Mouse (Mus musculus) layer of hippocampus, adult 8-10 months (tissue): ENCODE data around the gene L3mbtl4. TPM values are rescaled to one million over a fixed set of nuclear protein-coding genes. Genes with fewer than 3 reads are reported as not detected.

Experiments used
- DNase-seq, 2 experiments: peaks; one replicate each; pipeline ENCODE4 v3.0.0; 2022; ENCODE audit warnings: low spot score in 2 of 2
- total RNA-seq, 4 experiments: library from RNA; stranded (reverse); gene quantifications; 2 replicates each; pipeline ENCODE4 v1.2.4; 2022

The L3mbtl4 gene
- total RNA-seq, 4 experiments from 2014 or later, result 0.68 to 1.1 (median 0.85) TPM

DNA sequence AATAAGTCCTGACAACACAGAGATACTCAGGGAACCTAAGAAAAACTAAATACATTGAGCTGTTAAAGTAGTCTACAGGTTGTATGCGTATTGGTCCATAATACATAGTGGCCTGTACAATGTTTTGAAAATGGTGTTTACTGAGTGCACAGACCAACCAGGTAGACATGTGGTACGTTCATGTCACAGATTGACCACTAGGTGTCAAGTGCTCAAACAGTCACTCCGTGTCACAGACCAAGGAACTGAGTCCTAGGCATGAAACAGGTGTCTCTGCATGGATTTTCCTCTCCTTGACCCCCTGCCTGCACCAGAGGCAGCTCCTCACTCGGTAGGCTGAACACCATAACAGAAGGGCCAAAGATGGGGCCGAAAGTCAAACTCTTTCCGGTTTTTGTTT lies 366.6 kb downstream of the L3mbtl4 start:
- DNase-seq, result no peak

DNA sequence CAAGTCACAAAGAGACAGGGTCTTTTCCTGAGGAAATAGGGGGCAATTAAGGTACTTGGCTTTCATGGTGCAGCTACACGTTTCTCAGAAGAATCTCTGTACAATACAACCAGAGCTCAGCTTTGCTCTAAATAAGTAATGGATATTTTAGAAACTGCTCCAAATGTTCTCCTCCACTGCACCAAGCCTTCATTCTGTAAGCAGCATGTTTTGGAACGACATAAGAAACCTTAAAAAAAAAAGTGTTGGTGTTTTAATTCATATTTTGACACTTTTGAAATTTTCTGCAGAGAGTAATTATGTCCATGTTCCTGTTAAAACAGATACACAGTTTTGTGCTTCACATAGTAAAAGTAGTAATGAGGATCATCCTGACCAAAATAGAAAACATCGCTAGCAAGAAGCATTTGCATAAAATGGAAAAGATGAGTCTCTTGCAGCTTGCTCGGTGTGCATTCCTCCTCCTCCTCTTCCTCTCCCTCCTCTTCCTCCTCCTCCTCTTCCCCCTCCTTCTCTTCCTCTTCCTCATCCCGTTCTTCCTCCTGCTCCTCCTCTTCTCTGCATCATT lies 369.0 kb downstream of the L3mbtl4 start:
- DNase-seq, result no peak

DNA sequence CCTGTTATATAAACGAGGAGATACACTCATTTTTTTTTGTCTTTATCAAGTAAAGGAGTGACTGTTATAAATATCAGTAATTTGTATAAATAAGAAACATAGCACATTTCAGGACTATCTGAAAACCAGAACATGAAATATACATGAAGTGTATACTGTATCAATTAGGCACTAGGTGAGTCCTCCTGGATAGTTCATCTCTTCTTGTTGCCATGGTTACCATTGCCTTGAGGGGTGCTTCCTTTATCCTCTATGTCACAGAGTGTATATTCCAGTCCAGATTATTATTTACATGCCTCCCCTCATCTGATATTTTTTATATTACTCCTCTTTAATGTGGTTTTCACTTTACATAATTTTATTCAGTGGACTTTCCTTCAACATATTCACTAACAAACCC lies 392.9 kb downstream of the L3mbtl4 start:
- no peak for DNase-seq

DNA sequence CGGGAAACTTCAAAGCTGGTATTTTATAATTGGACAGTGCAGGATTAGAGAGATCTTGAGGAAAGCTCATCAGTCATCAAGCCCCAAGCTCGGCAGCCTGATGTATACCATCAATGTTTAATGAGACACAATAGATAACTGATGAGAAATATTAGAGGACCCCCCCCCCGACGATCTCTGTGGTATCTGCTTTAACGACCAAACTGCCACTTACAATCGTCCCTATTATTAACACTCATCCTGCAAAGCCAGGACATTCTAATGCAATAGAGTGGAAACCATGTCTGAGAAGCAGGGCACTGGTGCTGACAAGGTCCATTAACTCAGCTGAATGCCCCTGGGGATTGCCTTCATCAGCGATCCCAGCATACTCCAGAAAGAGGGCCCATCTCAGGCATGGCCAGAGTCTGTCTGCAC lies 398.5 kb downstream of the L3mbtl4 start:
- DNase-seq, result no peak

DNA sequence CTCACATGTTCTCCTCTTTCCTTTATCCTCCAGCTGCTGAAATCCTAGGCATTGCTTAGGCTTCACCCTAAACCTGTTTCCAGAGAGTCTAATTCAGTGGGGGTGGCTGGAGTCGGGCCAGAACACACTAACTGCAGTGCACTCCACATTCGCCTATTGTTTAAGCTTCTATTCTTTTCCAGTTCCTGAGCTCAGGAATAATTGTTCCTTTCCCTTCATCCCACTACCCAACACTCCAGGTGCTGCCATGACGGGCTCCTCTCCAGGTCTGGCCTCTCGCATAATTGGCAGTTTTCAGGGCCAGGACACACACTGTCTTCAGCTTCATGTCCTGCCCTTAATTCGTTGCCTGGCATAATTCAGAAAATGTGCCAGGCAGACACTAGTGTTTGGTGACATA lies 437.1 kb downstream of the L3mbtl4 start:
- DNase-seq, result no peak

DNA sequence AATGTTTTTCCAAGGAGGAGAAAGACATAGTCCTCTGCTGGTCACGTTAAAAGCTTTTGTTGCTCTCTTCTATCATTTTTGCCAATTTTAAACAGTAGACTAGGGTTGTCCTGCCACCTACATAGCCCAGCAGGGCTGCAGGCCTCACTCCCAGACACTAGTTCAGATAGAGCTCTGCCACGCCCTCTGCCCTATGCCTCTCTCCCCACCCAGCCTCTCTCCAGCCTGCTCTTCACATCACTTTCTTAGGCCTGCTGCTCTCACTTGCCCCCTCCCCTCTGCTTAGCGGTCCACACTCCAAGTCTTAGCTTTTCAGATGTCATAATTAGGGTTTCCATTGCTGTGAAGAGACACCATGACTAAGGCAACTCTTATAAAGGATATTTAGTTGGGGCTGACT lies 437.8 kb downstream of the L3mbtl4 start:
- no peak for DNase-seq

DNA sequence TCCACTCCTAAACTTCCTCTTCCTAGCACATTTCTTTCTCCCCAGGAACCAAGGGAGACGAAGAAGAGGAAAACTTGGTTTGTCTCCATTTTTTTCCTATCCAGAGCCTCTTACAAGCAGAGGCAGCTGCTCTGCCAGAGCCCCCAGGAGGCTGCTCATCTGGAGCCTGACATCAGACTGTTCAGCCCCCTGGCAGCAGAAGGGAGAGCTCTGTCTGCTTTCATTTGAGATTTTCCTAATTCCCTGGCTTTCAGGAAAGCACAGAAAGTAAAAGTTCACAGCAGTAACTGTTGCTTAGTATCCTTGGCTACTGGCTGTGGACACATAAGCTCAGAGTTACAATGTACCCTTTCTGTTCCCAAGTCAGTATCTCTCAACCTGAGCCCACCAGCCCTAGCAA lies 474.7 kb downstream of the L3mbtl4 start:
- DNase-seq, result no peak

DNA sequence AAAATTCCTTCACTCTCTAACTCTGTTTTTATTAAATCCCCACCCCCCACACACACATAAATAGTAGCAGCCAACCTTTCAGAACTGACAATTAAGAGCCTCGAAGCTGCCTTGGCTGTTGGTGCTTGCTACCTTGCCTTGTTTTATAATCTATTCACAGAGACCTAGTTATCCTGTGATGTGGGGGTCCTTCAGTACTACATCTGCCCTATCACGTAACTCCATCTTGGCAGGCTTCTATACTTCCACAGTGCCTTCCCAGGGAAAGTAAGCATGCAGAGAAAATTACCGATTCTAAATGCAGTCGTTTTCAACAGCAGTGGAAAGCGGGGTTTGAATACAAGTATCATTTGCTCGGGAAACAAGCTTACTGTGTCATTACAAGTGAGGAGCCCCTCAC lies 476.9 kb downstream of the L3mbtl4 start:
- DNase-seq, result no peak

DNA sequence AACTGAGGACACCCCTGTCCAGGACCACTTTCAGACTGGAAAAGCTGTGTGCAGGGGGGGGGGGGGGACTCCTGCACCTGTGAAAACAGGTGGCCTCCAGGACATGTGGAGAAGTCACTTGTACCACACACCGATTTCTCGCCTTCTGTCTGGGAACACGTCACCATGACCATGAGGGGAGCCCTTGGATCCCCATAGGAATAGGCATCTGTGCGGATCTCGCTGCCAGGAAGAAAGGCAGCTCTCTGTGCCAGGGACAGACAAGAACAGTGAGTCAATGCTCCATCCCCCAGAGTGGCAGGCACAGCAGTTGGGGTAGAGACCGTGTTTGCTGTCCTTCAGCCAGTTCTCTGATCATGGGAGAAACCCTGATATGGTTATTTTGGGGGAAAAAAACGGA lies 479.5 kb downstream of the L3mbtl4 start:
- peak; percentile 58 to 63 for DNase-seq

DNA sequence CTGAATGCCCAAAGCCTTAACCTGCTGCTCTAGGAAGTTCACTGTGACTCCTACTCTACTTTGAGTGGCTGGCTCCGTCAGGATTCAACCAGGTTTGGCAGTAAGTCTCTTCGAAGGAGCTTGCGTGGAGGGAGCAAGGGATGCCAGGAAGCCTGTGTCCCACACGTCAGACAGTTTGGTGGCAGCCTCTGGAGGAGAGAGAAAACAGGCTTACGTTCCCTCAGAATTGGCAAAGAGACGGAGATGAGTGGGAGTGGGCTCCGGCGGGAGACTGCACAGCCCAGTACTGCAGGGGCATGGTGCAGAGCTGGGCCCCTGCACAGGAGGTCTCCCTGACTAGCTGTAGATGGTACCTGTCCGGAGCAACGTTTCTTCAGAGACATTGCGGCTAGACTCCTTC lies 481.2 kb downstream of the L3mbtl4 start:
- no peak for DNase-seq

DNA sequence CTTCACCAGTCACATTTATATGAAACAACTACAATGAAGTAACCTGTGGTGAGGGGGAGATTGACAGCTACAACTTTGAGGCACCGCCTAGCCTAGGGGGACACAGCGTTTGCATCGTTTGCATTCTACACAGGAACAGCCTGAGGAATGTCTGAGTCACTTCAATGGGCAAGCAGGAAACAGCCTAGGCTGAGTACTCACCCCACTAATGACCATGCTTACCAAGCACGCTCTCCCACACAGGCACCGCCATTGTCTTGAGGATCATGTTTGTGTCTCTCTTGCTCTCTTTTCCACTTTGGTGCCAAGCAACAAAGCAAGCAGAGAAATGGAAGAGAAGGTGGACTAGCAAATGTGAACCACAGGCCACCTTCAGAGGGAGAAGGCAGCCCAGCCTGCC lies 484.8 kb downstream of the L3mbtl4 start:
- DNase-seq, result no peak

DNA sequence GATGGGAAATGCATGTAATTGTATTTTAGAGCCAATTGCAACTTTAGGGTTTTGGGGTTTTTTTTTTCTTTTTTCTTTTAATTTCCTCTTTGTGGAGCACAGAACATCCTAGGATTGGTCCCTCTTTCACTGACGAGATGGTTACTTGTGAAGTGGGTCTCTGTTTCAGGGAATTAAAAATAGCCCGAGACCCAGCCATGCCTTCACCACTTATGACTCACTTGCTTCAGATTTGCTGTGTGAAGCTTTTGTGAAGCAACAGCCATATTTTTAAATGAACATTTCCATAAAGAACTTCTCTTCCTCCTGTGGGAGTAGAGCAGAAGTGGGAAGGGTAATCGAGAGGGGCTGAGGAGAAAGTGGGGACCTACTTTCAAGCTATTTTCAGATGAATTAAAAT lies 485.3 kb downstream of the L3mbtl4 start:
- DNase-seq, result no peak

DNA sequence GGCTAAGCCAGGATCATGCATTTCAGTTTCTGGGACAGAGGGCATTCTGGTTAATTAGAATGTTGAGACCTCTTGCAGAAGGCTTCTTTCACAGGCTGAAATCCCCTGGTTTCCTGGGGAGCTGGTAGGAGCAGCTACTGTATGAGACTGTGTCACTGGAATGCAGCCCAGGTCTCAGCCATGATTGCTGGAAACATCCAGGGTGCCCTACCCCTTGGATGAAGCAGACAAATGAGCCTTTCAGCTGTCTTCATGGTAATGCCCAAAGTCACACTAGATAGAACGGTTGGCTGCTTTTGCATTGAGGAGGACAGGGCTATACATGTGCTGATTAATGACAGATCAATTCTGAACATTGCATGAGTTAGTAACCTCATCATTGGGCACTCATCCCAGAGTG lies 486.4 kb downstream of the L3mbtl4 start:
- DNase-seq, result no peak

DNA sequence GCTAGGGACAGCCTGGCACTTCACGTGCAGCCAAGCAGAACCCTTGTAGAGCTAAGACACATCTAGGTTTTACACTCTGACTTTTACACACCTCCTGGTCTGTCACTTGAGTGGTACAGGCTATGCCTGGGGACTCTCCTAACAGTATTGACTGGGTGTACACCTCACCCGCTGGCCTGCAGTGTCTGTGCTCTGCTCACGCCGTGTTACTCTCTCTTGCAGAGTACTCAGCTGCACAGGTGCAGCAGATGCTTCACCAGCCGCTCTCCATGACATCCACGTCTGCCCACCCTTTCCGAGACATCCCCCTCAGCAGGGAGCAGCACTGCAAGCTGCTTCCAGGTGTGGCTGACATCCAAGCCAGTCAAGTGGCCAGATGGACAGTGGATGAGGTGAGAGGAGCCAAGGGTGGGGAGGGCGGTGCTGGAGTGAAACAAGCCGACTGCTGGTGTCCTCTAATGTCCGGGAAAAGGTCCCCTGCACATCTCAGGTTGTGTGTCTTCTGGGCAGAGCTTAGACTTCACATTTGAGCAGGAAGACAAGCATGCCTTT lies 490.8 kb downstream of the L3mbtl4 start:
- DNase-seq, result no peak

DNA sequence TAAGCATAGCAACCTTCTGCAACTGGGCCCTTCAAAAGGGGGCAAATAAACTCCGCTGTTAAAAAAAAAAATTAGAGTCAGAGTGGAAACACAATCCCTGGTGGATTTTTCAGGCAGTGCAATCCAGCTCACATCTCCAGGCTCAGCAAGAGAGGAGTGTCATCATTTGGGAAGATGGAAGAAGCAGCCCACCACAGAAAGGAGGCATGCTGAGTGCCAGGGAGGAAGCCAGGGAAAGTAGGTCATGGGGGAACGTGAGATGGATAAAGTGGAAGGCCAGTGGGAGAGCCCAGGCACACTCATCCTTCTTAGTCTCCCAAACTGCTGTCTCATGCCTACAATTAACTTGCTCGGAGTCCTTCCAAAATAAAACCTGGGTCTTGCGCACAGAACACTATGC lies 496.0 kb downstream of the L3mbtl4 start:
- no peak for DNase-seq

DNA sequence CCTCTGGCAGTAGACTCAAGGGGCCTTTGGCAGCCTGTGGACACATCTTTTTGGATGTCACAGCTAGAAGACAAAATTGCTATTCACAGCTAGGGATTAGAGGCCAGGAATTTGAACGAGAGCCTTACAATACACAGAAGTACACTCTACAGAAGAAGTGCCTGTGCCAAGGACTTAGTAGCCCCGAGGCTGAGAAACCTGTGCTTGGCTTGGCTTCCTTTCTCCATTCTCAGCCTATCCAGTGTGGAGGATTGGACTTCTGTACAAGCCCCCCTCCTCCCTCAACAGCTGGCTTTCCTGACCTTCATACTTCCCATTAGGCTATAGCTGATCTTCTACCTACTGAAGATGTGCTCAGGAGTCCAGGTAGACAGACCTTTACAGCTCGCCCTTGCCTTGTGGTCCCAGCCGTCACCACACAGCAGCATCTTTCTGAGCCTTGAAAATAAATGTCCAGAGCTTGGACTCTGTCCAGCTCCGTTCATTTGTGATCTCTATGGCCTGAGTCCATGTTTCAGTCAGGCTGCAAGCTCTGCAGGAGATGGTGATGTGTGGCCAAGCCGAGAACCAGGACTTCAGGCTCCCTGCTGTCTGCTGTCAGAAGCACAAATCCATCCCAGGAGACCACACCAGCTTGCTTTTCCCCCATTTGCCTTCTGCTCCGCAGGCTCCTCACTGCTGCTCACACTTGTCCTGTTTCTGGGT lies 497.6 kb downstream of the L3mbtl4 start:
- DNase-seq, result no peak

DNA sequence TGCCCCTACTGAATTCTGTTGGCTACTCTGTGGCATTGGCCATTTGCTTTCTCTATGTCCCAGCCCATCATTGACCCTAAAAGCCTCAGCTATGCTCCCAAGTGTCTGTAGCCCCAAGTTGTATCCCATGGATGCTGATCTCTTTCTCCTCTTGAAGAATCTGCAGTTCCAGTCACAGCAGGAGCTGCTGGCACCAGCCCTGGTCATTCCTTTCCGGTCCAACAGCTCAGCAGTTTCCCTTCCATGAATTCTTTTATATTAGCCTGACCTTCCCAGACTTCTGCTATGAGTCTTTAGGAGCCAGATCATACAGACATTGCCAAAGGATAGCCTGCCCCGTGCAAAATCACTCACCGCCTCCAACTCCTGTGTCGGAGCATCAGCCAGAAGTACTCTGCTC lies 520.1 kb downstream of the L3mbtl4 start:
- DNase-seq, result no peak

DNA sequence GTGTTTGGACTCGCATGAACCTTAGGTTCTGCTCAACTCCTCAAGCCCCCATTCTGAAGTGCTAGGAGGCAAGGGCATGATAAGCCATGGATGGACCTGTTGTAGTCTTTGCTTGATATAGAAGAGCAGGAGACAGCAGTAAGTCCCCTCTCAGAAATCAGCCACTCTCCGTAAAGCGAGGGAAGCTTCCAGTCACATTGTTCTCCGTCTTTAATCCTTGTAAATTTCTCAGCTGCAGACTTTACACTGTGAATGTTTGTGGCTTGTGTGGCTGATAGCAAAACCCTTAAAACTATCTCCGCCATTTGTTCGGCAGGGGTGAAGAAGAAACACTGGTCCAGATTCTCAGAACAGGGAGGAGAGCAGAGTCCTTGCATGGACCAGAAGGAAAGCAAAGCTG lies 552.7 kb downstream of the L3mbtl4 start, which contains the start of gene Tmem200c:
TSS of gene Tmem200c (plus strand) at position 301 of the 400 bp plus-strand sequence.
- DNase-seq, result no peak
